Mouse (Mus musculus): ENCODE measurements around the gene Slc25a39.
A peak's percentile ranks its signal among the peaks of the same experiment; 100 is the strongest.

GRCm38 (mm10) chr11:102431018-102431645, 23.4 kb upstream of the Slc25a39 start:
- TF ChIP-seq CTCF (IDR thresholded peaks at IDR 0.05; ENCODE audit: low read depth, low read length) (peak; percentile 78), POLR2A (IDR thresholded peaks at IDR 0.05; ENCODE audit: extremely low read depth, insufficient read depth, low read length) (no peak)
